Mouse (Mus musculus) small intestine, adult 2 months (tissue): ENCODE measurements around the gene Stk39. TPM values are rescaled to one million over a fixed set of nuclear protein-coding genes. Genes with fewer than 3 reads are reported as not detected.
A peak's percentile ranks its signal among the peaks of the same experiment; 100 is the strongest.

Experiments used
- H3K27ac ChIP-seq: fragments of 200-500 bp; 2 replicates; pipeline ENCODE4 v1.5.1; 2012; ENCODE audit warnings: low read depth, low read length, control low read depth, inconsistent platforms; ENCODE audit not compliant: insufficient read depth
- H3K27me3 ChIP-seq: fragments of 200-500 bp; 2 replicates; pipeline ENCODE4 v1.6.1; 2012; ENCODE audit warnings: mild to moderate bottlenecking, moderate library complexity, low read length, inconsistent platforms; ENCODE audit not compliant: control insufficient read depth, insufficient read depth
- H3K36me3 ChIP-seq: fragments of 200-500 bp; 2 replicates; pipeline ENCODE4 v1.6.1; 2012; ENCODE audit warnings: mild to moderate bottlenecking, low read length, control low read depth, inconsistent platforms; ENCODE audit not compliant: control insufficient read depth, insufficient read depth
- H3K4me1 ChIP-seq: fragments of 200-500 bp; 2 replicates; pipeline ENCODE4 v1.6.1; 2012; ENCODE audit warnings: low read length, inconsistent platforms, mixed read lengths; ENCODE audit not compliant: control insufficient read depth, insufficient read depth, insufficient read length
- H3K4me3 ChIP-seq: fragments of 200-500 bp; 2 replicates; pipeline ENCODE4 v1.5.1; 2012; ENCODE audit warnings: low read depth, mild to moderate bottlenecking, control low read depth, inconsistent platforms, low read length, moderate library complexity
- CTCF ChIP-seq: fragments of 200-500 bp; IDR thresholded peaks from 2 replicates; pipeline ENCODE4 v1.5.1; 2012; ENCODE audit warnings: low read depth, mild to moderate bottlenecking, control low read depth, inconsistent platforms, low read length, moderate library complexity, mixed read lengths; ENCODE audit not compliant: insufficient replicate concordance, insufficient read length; ENCODE audit errors: extremely low read depth
- POLR2A ChIP-seq: fragments of 200-500 bp; IDR thresholded peaks from 2 replicates; pipeline ENCODE4 v1.6.1; 2012; ENCODE audit warnings: low read depth, mild to moderate bottlenecking, control low read depth, inconsistent platforms, low read length, moderate library complexity
- WGBS: fragments of 180-500 bp; shearing (Covaris S2); methylation state at CpG from one replicate; pipeline ENCODE4 v1.1.7; 2018; 5-methylcytosine and 5-hydroxymethylcytosine counted together
- polyA plus RNA-seq: library from polyadenylated mRNA; depleted of rRNA; stranded (reverse); fragments of >200 nt; gene quantifications from 2 replicates; pipeline ENCODE4 v1.2.3, GENCODE M21; 2012

The Stk39 gene
- polyA plus RNA-seq, 1 experiment: 4.6 TPM

DNA sequence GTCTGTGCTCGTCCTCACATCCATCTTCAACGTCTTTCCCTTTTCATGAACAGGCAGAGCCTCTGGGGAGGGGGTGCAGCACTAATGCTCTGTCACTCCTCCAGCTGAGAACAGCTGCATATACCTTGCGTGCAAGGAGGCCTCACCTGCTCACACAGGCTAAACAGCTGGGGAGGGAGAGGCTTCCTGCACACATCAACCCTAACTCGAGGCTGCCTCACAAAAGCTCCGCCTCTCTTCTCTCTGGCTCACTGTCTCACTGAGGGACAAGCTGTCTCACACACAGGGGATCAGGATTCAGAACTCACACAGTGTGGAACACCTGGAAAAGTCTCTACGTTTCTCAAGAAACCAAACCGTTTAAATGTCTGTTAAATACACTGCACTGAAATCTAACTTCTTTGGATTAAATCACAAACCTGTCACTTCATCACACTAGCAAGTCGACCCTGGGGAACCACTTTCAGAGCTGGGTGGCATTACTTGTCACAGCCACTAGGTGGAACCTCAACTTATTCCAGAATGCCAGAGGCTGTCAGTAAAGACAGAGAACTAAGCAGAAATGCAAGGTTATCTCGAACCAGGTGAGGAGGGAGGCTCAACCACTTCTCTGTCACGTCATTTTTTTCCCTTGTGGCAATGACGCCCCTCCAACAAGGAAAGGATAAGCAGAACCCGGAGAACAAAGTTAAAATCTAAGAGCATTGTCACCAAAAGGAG, 107.7 kb downstream of the Stk39 start:
- no peak overlapping the region for H3K4me3 ChIP-seq
- WGBS: 38% methylated on average over 12 of the region's 12 CpGs
- no peaks in the 10 kb centered on the region for H3K4me1 ChIP-seq
- no peaks in the 10 kb centered on the region for H3K27me3 ChIP-seq
- H3K36me3 ChIP-seq: peaks cover 3% of the 10 kb centered on the region; the same call in 1 of the 2 replicates
- TF ChIP-seq CTCF (peak; percentile 31; the same call in 1 of the 2 replicates), POLR2A (no peak)
- H3K27ac ChIP-seq: no peak overlapping the region

DNA sequence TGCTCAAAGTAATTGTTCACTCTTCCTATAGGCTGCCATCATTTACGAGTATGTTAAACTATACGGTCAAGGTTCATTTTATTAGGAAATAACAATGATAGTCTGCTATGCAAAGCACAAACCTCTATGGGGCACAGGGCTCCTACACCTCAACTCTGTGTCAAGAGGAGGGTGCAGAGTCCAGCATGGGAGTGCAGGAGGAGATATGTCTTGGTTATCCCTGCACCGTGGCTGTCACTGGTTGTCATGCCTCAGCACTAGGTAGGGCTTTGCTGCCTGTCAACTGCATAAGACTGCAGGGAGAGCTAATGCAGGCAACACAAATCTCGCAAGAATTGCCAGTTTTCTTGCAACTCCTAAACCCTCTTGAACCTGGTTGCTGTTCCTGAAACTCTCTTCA, 108.9 kb downstream of the Stk39 start:
- H3K4me1 ChIP-seq: no peaks in the 10 kb centered on the region
- peaks cover 7% of the 10 kb centered on the region; the same call in 1 of the 2 replicates for H3K36me3 ChIP-seq
- no peak overlapping the region for H3K4me3 ChIP-seq
- H3K27me3 ChIP-seq: no peaks in the 10 kb centered on the region
- TF ChIP-seq CTCF (no peak), POLR2A (no peak)
- WGBS: 40% methylated on average over 4 of the region's 4 CpGs
- H3K27ac ChIP-seq: no peak overlapping the region

DNA sequence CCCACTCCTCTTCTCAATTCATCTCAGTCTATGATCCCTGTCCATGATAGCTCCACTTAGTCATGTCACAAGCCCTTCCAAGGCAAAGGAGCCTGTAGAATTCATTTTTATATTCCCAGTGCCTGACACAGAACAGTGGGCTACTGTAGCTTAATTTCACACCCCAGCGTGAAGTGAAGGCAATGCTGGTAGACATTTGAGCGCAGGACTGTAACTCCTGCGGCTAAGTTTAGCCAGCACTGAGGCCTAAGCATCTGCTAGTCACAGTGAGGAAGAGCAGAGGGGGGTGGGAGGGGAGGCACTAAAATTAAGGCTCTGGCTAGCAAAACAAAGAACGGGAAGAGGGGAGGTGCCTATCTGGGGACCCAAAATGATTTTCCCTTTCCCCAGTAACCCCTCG, 110.4 kb downstream of the Stk39 start:
- Histone ChIP-seq H3K36me3 (peaks cover 9% of the 10 kb centered on the region; the same call in 1 of the 2 replicates), H3K27ac (no peak overlapping the region), H3K4me1 (no peaks in the 10 kb centered on the region), H3K27me3 (no peaks in the 10 kb centered on the region), H3K4me3 (no peak overlapping the region)
- TF ChIP-seq CTCF: no peak
- TF ChIP-seq POLR2A: no peak
- WGBS: 86% methylated on average over 5 of the region's 5 CpGs

DNA sequence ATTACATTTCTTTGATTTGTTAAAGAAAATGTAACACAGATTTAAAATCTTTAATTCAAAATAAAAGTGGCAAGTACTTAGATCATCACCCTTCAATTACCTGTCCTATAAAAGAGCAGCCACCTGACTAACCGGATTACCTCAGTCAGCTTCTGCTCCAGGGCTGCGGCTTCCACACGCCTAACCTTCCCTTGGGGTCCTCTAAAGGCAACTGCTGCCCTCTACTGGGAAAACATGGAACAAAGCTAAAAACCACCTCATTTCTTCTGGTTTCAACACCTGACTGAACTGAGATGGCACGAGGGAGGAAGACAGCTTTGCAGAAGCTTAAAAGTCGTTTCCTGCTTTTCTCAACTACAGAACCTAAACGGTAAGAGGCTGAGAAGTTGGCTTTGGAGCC, 121.4 kb downstream of the Stk39 start:
- no peak for TF ChIP-seq POLR2A
- TF ChIP-seq CTCF: peak; percentile 68; the same call in 1 of the 2 replicates
- 17% methylated on average over 6 of the region's 6 CpGs for WGBS
- Histone ChIP-seq H3K4me1 (no peaks in the 10 kb centered on the region), H3K36me3 (peaks cover 5% of the 10 kb centered on the region; the same call in 1 of the 2 replicates), H3K27ac (no peak overlapping the region), H3K4me3 (no peak overlapping the region), H3K27me3 (no peaks in the 10 kb centered on the region)

DNA sequence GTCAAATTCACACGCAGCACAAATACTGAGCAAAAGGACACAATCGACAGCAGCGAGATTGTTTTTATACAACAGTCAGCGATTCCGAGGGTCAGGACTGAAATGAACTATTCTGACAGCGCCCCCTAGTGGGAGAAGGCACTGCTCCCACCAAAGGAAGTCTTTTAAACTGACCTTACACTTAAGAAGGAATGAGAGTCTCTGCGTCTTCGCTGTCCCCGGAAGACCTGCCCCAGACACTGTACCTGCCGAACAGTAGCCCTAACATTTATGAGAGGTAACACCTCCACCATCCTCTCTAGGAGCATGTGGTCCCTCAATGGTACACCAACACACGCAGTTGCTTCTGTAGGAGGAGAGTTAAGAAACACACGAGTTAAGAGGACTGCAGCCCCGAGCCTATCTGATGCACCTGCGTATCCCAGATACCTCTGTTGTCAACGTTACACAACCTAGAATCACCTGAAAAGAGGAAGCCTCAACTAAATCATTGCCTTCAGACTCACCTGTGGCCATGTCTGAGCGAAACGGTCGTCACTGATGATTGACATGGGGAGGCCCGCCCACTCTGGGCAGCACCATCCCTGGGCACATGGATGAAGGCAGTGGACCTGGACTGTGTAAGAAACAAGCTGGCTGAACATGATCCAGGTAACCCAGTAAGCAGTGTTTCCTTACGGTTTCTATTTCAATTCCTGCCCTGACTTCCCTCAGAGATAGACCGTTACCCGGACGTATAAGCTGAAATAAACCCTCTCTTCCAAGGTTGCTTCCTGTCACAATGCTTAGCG, 122.3 kb downstream of the Stk39 start:
- TF ChIP-seq POLR2A (no peak), CTCF (peak; percentile 87; the same call in 1 of the 2 replicates)
- WGBS: 65% methylated on average over 24 of the region's 24 CpGs
- Histone ChIP-seq H3K36me3 (peaks cover 5% of the 10 kb centered on the region; the same call in 1 of the 2 replicates), H3K27me3 (no peaks in the 10 kb centered on the region), H3K27ac (no peak overlapping the region), H3K4me3 (no peak overlapping the region), H3K4me1 (no peaks in the 10 kb centered on the region)

DNA sequence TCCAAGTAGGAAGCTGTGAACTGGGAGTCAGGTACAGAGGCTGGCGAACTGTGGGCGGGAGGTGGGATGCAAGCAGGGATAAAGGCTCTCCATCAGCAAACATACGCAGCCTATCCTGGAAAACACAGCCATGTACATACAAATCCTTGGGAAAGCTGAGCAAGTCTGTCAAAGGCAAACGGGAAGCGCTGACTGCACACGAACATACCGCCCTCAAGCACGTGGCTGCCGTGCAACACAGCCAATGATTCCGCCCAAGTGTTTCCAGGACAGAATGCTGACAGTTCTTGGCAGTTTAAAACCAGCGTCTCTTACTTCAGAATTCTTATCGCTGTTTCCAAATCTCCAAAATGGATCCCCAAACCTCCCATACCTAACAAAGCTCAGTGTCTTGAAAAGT, 123.1 kb downstream of the Stk39 start:
- Histone ChIP-seq H3K27ac (no peak overlapping the region), H3K27me3 (no peaks in the 10 kb centered on the region), H3K36me3 (peaks cover 5% of the 10 kb centered on the region; the same call in 1 of the 2 replicates), H3K4me3 (no peak overlapping the region), H3K4me1 (no peaks in the 10 kb centered on the region)
- 93% methylated on average over 12 of the region's 12 CpGs for WGBS
- no peak for TF ChIP-seq POLR2A
- no peak for TF ChIP-seq CTCF

DNA sequence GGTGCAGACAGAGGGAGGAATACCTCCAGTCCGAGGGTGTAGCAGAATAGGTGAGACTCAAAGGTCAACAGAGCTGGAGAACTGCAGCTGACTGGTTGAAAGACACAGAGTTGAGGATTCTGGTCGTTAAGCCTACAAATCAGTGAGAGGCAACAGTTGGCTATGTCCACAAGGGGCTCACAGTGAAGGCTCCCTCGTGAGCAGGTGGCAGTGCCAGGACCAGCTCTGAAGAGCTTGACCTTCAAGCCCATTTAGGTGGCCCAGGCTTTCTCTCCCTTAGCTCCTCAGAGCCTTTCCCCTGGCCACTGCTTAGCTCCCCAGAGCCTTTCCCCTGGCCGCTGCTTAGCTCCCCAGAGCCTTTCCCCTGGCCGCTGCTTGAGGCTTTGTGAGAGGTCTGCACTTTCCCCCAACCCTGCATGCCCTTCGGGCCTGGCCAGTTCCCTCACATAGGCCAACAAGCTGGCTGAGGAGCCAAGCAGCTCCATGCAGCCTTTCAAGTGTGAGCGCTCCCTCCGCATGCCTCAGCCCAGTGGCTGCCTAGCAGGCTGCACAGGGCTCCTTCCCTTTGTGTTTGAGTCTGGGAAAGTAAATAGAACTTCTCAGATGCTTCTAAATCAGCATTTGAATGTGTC, 125.3 kb downstream of the Stk39 start:
- WGBS: 73% methylated on average over 8 of the region's 8 CpGs
- H3K27me3 ChIP-seq: no peaks in the 10 kb centered on the region
- TF ChIP-seq CTCF (no peak), POLR2A (no peak)

More for the DNA sequence above, 125.3 kb downstream of the Stk39 start:
- H3K4me3 ChIP-seq: no peak overlapping the region
- H3K36me3 ChIP-seq: peaks cover 3% of the 10 kb centered on the region; the same call in 1 of the 2 replicates
- H3K27ac ChIP-seq: no peak overlapping the region
- no peaks in the 10 kb centered on the region for H3K4me1 ChIP-seq
